Comparison of ENCODE assay signal across 7 mouse cellular contexts in the genomic region with DNA sequence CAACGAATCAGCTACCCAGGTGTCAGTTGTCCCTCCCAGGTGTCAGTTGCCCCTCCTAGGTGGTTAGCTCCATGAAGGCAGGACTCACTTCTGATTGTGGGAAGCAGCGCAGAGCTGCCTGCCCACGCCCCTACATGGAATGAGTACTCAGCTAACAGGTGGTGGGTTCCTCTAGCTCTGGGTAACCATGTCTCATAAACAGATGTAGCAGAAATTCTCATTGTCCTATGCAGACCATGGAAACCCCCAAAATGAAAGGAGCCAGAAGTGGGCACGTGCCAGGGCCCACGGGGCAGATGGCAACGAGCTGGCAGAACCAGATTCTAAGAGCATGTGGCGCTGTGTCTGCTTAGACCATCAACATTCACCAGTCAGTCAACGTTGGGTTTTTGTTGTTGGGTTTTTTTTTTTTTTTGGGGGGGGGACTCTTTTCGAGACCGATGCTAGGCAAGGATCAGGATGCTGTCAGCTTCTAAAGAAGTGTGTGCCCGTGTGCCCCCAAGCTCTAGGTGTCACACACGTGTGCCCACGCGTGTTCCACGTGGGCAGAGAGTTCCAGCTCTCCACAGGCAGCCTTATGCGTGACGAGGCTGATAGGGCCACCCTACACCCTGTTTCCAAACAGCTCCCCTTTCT. TPM values are rescaled to one million over a fixed set of nuclear protein-coding genes. Genes with fewer than 3 reads are reported as not detected.
DNase-seq lines count a peak whose midpoint lies in the region; ATAC-seq lines count a peak whose summit lies in the region.

No protein-coding gene starts in this region.

- H3K9me3 ChIP-seq in neural tube, embryonic 11.5 days (ENCODE audit: control insufficient read depth, low read length): no peaks in the 10 kb centered on the region
- no peaks in the 10 kb centered on the region for H3K9me3 ChIP-seq in intestine, embryonic 15.5 days
- H3K9me3 ChIP-seq in midbrain, embryonic 10.5 days (replicated peaks): no peaks in the 10 kb centered on the region

- peak overlapping the region; percentile 47 for H3K9ac ChIP-seq in neural tube, embryonic 11.5 days (ENCODE audit: low read length)
- H3K9ac ChIP-seq in intestine, embryonic 15.5 days: peak overlapping the region; percentile 18

- peaks cover 5% of the 10 kb centered on the region; the same call in 1 of the 2 replicates for H3K4me1 ChIP-seq in neural tube, embryonic 11.5 days (ENCODE audit: control insufficient read depth, insufficient read depth, low read length)
- H3K4me1 ChIP-seq in intestine, embryonic 15.5 days (replicated peaks): peaks cover 19% of the 10 kb centered on the region
- peaks cover 44% of the 10 kb centered on the region for H3K4me1 ChIP-seq in midbrain, embryonic 10.5 days

- ATAC-seq in neural tube, embryonic 11.5 days (ENCODE audit: insufficient read depth, low FRiP score, low TSS enrichment): 0 out of 2 replicates have a peak, but pooled peaks have one; percentile 20
- peak; percentile 30; the same call in 1 of the 2 replicates for ATAC-seq in intestine, embryonic 15.5 days

- H3K4me3 ChIP-seq in neural tube, embryonic 11.5 days (ENCODE audit: low read depth, low read length): peak overlapping the region; percentile 32
- peak overlapping the region; percentile 38 for H3K4me3 ChIP-seq in intestine, embryonic 15.5 days (replicated peaks)
- peak overlapping the region; percentile 60 for H3K4me3 ChIP-seq in midbrain, embryonic 10.5 days

- peak overlapping the region; percentile 60 for H3K4me2 ChIP-seq in neural tube, embryonic 11.5 days (ENCODE audit: low read depth)
- H3K4me2 ChIP-seq in intestine, embryonic 15.5 days (replicated peaks): peak overlapping the region; percentile 88

- H3K27ac ChIP-seq in neural tube, embryonic 11.5 days (ENCODE audit: low read depth, low read length): peak overlapping the region; percentile 83
- H3K27ac ChIP-seq in intestine, embryonic 15.5 days: 0 out of 2 replicates have a peak overlapping the region, but pooled peaks have one; percentile 18
- H3K27ac ChIP-seq in midbrain, embryonic 10.5 days (replicated peaks): peak overlapping the region; percentile 88

- no peaks in the 10 kb centered on the region for H3K36me3 ChIP-seq in neural tube, embryonic 11.5 days (ENCODE audit: control insufficient read depth, insufficient read depth, low read length)
- no peaks in the 10 kb centered on the region for H3K36me3 ChIP-seq in intestine, embryonic 15.5 days
- no peaks in the 10 kb centered on the region for H3K36me3 ChIP-seq in midbrain, embryonic 10.5 days

- DNase-seq in neural tube, embryonic 11.5 days (ENCODE audit: low spot score): no peak
- no peak for DNase-seq in neural tube, embryonic 10.5 days (ENCODE audit: extremely low spot score, low spot score)
- peak; percentile 62 to 72 for DNase-seq in cerebellum, postnatal 14 days
- no peak for DNase-seq in midbrain, embryonic 10.5 days (ENCODE audit: low spot score)
- no peak for DNase-seq in T-cell, adult 2 months (ENCODE audit: low spot score)
- DNase-seq in adrenal gland, adult 18-20 months (ENCODE audit: low spot score in 2 of 2): no peak

- WGBS in neural tube, embryonic 11.5 days: 4% methylated on average over 17 of the region's 17 CpGs
- 2% methylated on average over 17 of the region's 17 CpGs for WGBS in intestine, embryonic 15.5 days
- WGBS in midbrain, embryonic 10.5 days: 7% methylated on average over 17 of the region's 17 CpGs

- H3K27me3 ChIP-seq in neural tube, embryonic 11.5 days (ENCODE audit: control insufficient read depth, insufficient read depth, low read length): peaks cover 7% of the 10 kb centered on the region; the same call in 1 of the 2 replicates
- peaks cover 22% of the 10 kb centered on the region for H3K27me3 ChIP-seq in intestine, embryonic 15.5 days (replicated peaks)
- peaks cover 66% of the 10 kb centered on the region for H3K27me3 ChIP-seq in midbrain, embryonic 10.5 days (ENCODE audit: low read depth, poor library complexity, severe bottlenecking)

RNA-seq across cellular contexts. Expression of a gene that starts 6.1 kb away (rescaled TPM):
- polyA plus RNA-seq in neural tube, embryonic 11.5 days (2014; fragmentation: Nextera tagmentation; extraction: Ambion mirVana): 15.1 and 17.0 TPM in 2 replicates
- 2.2 and 2.4 TPM in 2 replicates for polyA plus RNA-seq in intestine, embryonic 15.5 days (2015; fragmentation: Nextera tagmentation; extraction: Ambion mirVana)
- polyA plus RNA-seq in midbrain, embryonic 10.5 days (2016; fragmentation: Nextera tagmentation; extraction: Ambion mirVana): 6.0 and 14.9 TPM in 2 replicates
- under 1 TPM; 0.50 to 0.70 TPM for total RNA-seq in adrenal gland, adult 18-20 months (2021)

RNA-seq across cellular contexts. Expression of a gene that starts 12.6 kb away (rescaled TPM):
- 175 and 185 TPM in 2 replicates for polyA plus RNA-seq in neural tube, embryonic 11.5 days (2014; fragmentation: Nextera tagmentation; extraction: Ambion mirVana)
- 108 and 120 TPM in 2 replicates for polyA plus RNA-seq in intestine, embryonic 15.5 days (2015; fragmentation: Nextera tagmentation; extraction: Ambion mirVana)
- 208 and 239 TPM in 2 replicates for polyA plus RNA-seq in midbrain, embryonic 10.5 days (2016; fragmentation: Nextera tagmentation; extraction: Ambion mirVana)
- total RNA-seq in adrenal gland, adult 18-20 months (2021): 1 to 10 TPM; 3.1 to 3.3 TPM

RNA-seq across cellular contexts. Expression of a gene that starts 37.8 kb away (rescaled TPM):
- polyA plus RNA-seq in neural tube, embryonic 11.5 days (2014; fragmentation: Nextera tagmentation; extraction: Ambion mirVana): 117 and 135 TPM in 2 replicates
- polyA plus RNA-seq in intestine, embryonic 15.5 days (2015; fragmentation: Nextera tagmentation; extraction: Ambion mirVana): 23.5 and 34.0 TPM in 2 replicates
- polyA plus RNA-seq in midbrain, embryonic 10.5 days (2016; fragmentation: Nextera tagmentation; extraction: Ambion mirVana): 98.1 and 112 TPM in 2 replicates
- total RNA-seq in adrenal gland, adult 18-20 months (2021): 10 to 100 TPM; 43.1 to 44.2 TPM

RNA-seq across cellular contexts. Expression of a gene that starts 41.2 kb away (rescaled TPM):
- polyA plus RNA-seq in neural tube, embryonic 11.5 days (2014; fragmentation: Nextera tagmentation; extraction: Ambion mirVana): not detected in 2 replicates
- polyA plus RNA-seq in intestine, embryonic 15.5 days (2015; fragmentation: Nextera tagmentation; extraction: Ambion mirVana): not detected in 2 replicates
- not detected in 2 replicates for polyA plus RNA-seq in midbrain, embryonic 10.5 days (2016; fragmentation: Nextera tagmentation; extraction: Ambion mirVana)
- total RNA-seq in adrenal gland, adult 18-20 months (2021): 10 to 100 TPM; 19.1 to 42.3 TPM

RNA-seq across cellular contexts. Expression of a gene that starts 53.2 kb away (rescaled TPM):
- 0.32 and 0.33 TPM in 2 replicates for polyA plus RNA-seq in neural tube, embryonic 11.5 days (2014; fragmentation: Nextera tagmentation; extraction: Ambion mirVana)
- polyA plus RNA-seq in intestine, embryonic 15.5 days (2015; fragmentation: Nextera tagmentation; extraction: Ambion mirVana): 11.6 and 15.5 TPM in 2 replicates
- polyA plus RNA-seq in midbrain, embryonic 10.5 days (2016; fragmentation: Nextera tagmentation; extraction: Ambion mirVana): 0.40 and 0.62 TPM in 2 replicates
- total RNA-seq in adrenal gland, adult 18-20 months (2021): 1,000 to 10,000 TPM; 1,249 to 2,641 TPM

Comparison
In these comparisons a context has a peak if more than half of its experiments do, and no peak if none do; other contexts are left out.
1. DNase-seq: peak in cerebellum, postnatal 14 days (2 of 2); none in neural tube, embryonic 11.5 days (single experiment), neural tube, embryonic 10.5 days (single experiment), midbrain, embryonic 10.5 days (single experiment), T-cell, adult 2 months (single experiment) and adrenal gland, adult 18-20 months (0 of 2).
2. H3K27ac ChIP-seq: peak in every context shown above with its lines; median percentile 88 in midbrain, embryonic 10.5 days; 83 in neural tube, embryonic 11.5 days; 18 in intestine, embryonic 15.5 days.
3. Peak in every context shown above with its lines, with median percentiles within 50 percentile points of each other: H3K4me3 ChIP-seq.